Mouse (Mus musculus) CH12.LX (cell line): ENCODE data around the gene Itpr1.

ENCODE experiments used
- BHLHE40 ChIP-seq: IDR thresholded peaks from 2 replicates; pipeline ENCODE4 v1.6.1; 2011; ENCODE audit warnings: mild to moderate bottlenecking, low read depth, low read length, improper control_type of control experiment
- CTCF ChIP-seq, 2 experiments: IDR thresholded peaks in 1 of 2; conservative IDR thresholded peaks in 1 of 2; 2 replicates each; pipeline ENCODE4 v1.5.1; 2011 to 2012; ENCODE audit warnings: low read depth in 2 of 2, low read length in 2 of 2, improper control_type of control experiment in 1 of 2, inconsistent platforms in 1 of 2, mild to moderate bottlenecking in 1 of 2, moderate library complexity in 1 of 2
- POLR2A ChIP-seq: IDR thresholded peaks from 2 replicates; pipeline ENCODE4 v1.6.1; 2011; ENCODE audit warnings: low read depth, mild to moderate bottlenecking, improper control_type of control experiment, low read length
- SMC3 ChIP-seq: IDR thresholded peaks from 2 replicates; pipeline ENCODE4 v1.6.1; 2011; ENCODE audit warnings: low read depth, low read length, improper control_type of control experiment
- TCF12 ChIP-seq: IDR thresholded peaks from 2 replicates; pipeline ENCODE4 v1.6.1; 2014; ENCODE audit warnings: low read depth, mild to moderate bottlenecking, inconsistent platforms, low read length, improper control_type of control experiment
- USF1 ChIP-seq: IDR thresholded peaks from 2 replicates; pipeline ENCODE4 v1.6.1; 2014; ENCODE audit warnings: low read depth, mild to moderate bottlenecking, inconsistent platforms, low read length, improper control_type of control experiment
- USF2 ChIP-seq: conservative IDR thresholded peaks from 2 replicates; pipeline ENCODE4 v1.6.1; 2011; ENCODE audit warnings: low read depth, low read length, improper control_type of control experiment
- ZKSCAN1 ChIP-seq: IDR thresholded peaks from 2 replicates; pipeline ENCODE4 v1.6.1; 2012; ENCODE audit warnings: low read depth, inconsistent platforms, low read length, improper control_type of control experiment, borderline replicate concordance
- ZNF384 ChIP-seq: IDR thresholded peaks from 2 replicates; pipeline ENCODE4 v1.6.1; 2012; ENCODE audit warnings: low read depth, low read length, improper control_type of control experiment, inconsistent platforms

DNA sequence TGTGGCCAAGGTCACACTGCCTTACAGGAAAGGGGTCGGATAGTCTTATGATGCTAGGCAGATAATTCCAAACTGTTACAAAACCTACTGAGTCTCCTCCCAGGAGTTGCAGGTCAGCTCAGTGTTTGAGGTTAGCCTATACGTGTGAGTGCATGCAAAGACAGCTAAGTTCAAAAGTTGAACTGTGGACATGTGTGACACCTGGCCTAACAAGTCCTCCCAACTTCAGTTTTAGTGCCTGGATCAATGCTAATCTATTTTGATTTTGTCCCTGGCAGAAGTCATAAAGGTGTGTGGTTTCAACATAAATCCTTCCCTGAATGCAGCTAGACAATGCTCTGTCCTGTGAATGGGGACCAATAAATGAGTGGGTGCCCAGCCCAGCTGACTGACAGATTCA is 167.3 kb downstream of the Itpr1 start:
- no peak for TF ChIP-seq USF2
- no peak for TF ChIP-seq POLR2A
- TF ChIP-seq BHLHE40, result no peak
- no peak for TF ChIP-seq ZNF384
- TF ChIP-seq CTCF (conservative IDR thresholded peaks at IDR 0.05 in 1 of 2, IDR thresholded peaks at IDR 0.05 in 1 of 2; ENCODE audit: low read depth in 2 of 2, low read length in 2 of 2), result no peak
- TF ChIP-seq SMC3, result no peak
- TF ChIP-seq USF1, result no peak
- TF ChIP-seq ZKSCAN1, result no peak
- TF ChIP-seq TCF12, result no peak
